Mouse (Mus musculus): ENCODE measurements at regions not wholly inside any gene's neighbourhood (a gene's known extent, or its start where the extent isn't known, plus 50 kb on each side); places are given as distances from the start of the nearest gene placed in this dataset.

GRCm38 (mm10) chr1:184130897-184131296, 96.8 kb upstream of the 1700056E22Rik start:
- no peak for ATAC-seq
- H3K9me3 ChIP-seq (ENCODE audit: control insufficient read depth), result no peaks in the 10 kb centered on the region
- no peak overlapping the region for H3K9ac ChIP-seq (ENCODE audit: low read depth, low read length)
- no peaks in the 10 kb centered on the region for H3K27me3 ChIP-seq (replicated peaks; ENCODE audit: control insufficient read depth, insufficient read depth, low read length)
- no peaks in the 10 kb centered on the region for H3K4me1 ChIP-seq (replicated peaks; ENCODE audit: control insufficient read depth, insufficient read depth, low read length)
- no peaks in the 10 kb centered on the region for H3K36me3 ChIP-seq (ENCODE audit: control insufficient read depth, insufficient read depth)
- H3K4me3 ChIP-seq (ENCODE audit: low read depth, low read length), result no peak overlapping the region
- H3K4me2 ChIP-seq (replicated peaks; ENCODE audit: low read depth), result no peak overlapping the region
- WGBS, result 75% methylated on average over 4 of the region's 4 CpGs
- TF ChIP-seq CTCF (IDR thresholded peaks at IDR 0.05; ENCODE audit: low read depth), result no peak
- no peak overlapping the region for H3K27ac ChIP-seq (ENCODE audit: low read depth, low read length)

GRCm38 (mm10) chr1:184127321-184127720, 93.2 kb upstream of the 1700056E22Rik start:
- ATAC-seq, result no peak
- H3K4me2 ChIP-seq (replicated peaks; ENCODE audit: low read depth), result no peak overlapping the region
- WGBS, result 68% methylated on average over 4 of the region's 4 CpGs
- no peaks in the 10 kb centered on the region for H3K4me1 ChIP-seq (replicated peaks; ENCODE audit: control insufficient read depth, insufficient read depth, low read length)
- no peaks in the 10 kb centered on the region for H3K9me3 ChIP-seq (ENCODE audit: control insufficient read depth)
- H3K27ac ChIP-seq (ENCODE audit: low read depth, low read length), result no peak overlapping the region
- H3K9ac ChIP-seq (ENCODE audit: low read depth, low read length), result no peak overlapping the region
- no peaks in the 10 kb centered on the region for H3K27me3 ChIP-seq (replicated peaks; ENCODE audit: control insufficient read depth, insufficient read depth, low read length)
- H3K4me3 ChIP-seq (ENCODE audit: low read depth, low read length), result no peak overlapping the region
- no peak for TF ChIP-seq CTCF (IDR thresholded peaks at IDR 0.05; ENCODE audit: low read depth)
- H3K36me3 ChIP-seq (ENCODE audit: control insufficient read depth, insufficient read depth), result no peaks in the 10 kb centered on the region

- ATAC-seq, result no peak
- Histone ChIP-seq H3K36me3 (ENCODE audit: control insufficient read depth, insufficient read depth) (no peaks in the 10 kb centered on the region), H3K27ac (ENCODE audit: low read depth, low read length) (no peak overlapping the region), H3K27me3 (replicated peaks; ENCODE audit: control insufficient read depth, insufficient read depth, low read length) (no peaks in the 10 kb centered on the region), H3K4me2 (replicated peaks; ENCODE audit: low read depth) (no peak overlapping the region), H3K4me3 (ENCODE audit: low read depth, low read length) (no peak overlapping the region), H3K9ac (ENCODE audit: low read depth, low read length) (no peak overlapping the region), H3K9me3 (ENCODE audit: control insufficient read depth) (no peaks in the 10 kb centered on the region), H3K4me1 (replicated peaks; ENCODE audit: control insufficient read depth, insufficient read depth, low read length) (no peaks in the 10 kb centered on the region)
- 77% methylated on average over 3 of the region's 3 CpGs for WGBS
- no peak for TF ChIP-seq CTCF (IDR thresholded peaks at IDR 0.05; ENCODE audit: low read depth)
Observed at GRCm38 (mm10) chr1:184126909-184127308, 92.8 kb upstream of the 1700056E22Rik start.

All from intestine, postnatal 0 days (tissue).